Mouse (Mus musculus) liver, postnatal 0 days (tissue): ENCODE results near the gene Ezr.

ENCODE experiments used
- CTCF ChIP-seq: sonication (generic); IDR thresholded peaks from 2 replicates; pipeline ENCODE4 v1.5.1; 2016; ENCODE audit warnings: antibody characterized with exemption, low read depth
- EP300 ChIP-seq: IDR thresholded peaks from 2 replicates; pipeline ENCODE4 v1.6.1; 2016; ENCODE audit warnings: antibody characterized with exemption, low read depth, mild to moderate bottlenecking

DNA sequence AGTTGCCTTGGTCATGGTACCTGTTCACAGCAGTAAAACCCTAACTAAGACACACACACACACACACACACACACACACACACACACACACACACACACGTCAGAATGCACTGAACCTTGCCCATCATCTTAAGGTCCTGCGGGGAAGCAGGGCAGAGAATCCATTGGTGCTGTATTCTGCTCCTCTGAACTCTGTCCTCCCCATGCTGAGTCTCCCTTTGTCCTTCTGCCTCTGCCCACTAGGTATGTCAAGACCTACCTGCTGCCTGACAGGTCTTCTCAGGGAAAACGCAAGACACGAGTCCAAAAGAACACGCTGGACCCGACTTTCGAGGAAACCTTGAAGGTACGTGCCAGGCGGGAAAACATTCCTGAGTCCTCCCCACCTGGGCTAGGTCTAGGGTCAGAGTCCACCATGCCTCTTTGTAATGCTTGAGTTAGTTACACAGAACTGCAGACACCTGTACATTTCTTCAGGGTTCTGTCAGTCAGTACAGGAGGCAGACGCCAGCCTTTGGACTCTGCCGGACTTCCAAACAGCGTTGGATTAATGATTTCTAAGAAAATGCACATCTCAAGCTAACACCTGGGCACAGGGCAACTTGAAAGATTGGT is 54.5 kb downstream of the Ezr start:
- no peak for TF ChIP-seq CTCF
- TF ChIP-seq EP300: no peak
